Mouse (Mus musculus) testis, adult 2 months (tissue): Measurements from ENCODE around the gene Chd9. TPM values are rescaled to one million over a fixed set of nuclear protein-coding genes. Genes with fewer than 3 reads are reported as not detected.

Experiments used
- H3K27ac ChIP-seq: fragments of 200-500 bp; 2 replicates; pipeline ENCODE4 v1.5.1; 2012; ENCODE audit warnings: low read depth, low read length; ENCODE audit not compliant: control insufficient read depth, insufficient read depth
- H3K27me3 ChIP-seq: fragments of 200-500 bp; 2 replicates; pipeline ENCODE4 v1.6.1; 2012; ENCODE audit warnings: mild to moderate bottlenecking, low read length, moderate library complexity; ENCODE audit not compliant: control insufficient read depth, insufficient read depth
- H3K36me3 ChIP-seq: fragments of 200-500 bp; 2 replicates; pipeline ENCODE4 v1.6.1; 2012; ENCODE audit warnings: mild to moderate bottlenecking, low read length; ENCODE audit not compliant: control insufficient read depth, insufficient read depth
- H3K4me1 ChIP-seq: fragments of 200-500 bp; 2 replicates; pipeline ENCODE4 v1.6.1; 2012; ENCODE audit warnings: low read length; ENCODE audit not compliant: control insufficient read depth, insufficient read depth
- H3K4me3 ChIP-seq: fragments of 200-500 bp; 2 replicates; pipeline ENCODE4 v1.5.1; 2012; ENCODE audit warnings: low read depth, mild to moderate bottlenecking, low read length, moderate library complexity, mixed read lengths; ENCODE audit not compliant: control insufficient read depth
- CTCF ChIP-seq: fragments of 200-500 bp; IDR thresholded peaks from 2 replicates; pipeline ENCODE4 v1.5.1; 2012; ENCODE audit warnings: low read depth, mild to moderate bottlenecking, inconsistent platforms, low read length, moderate library complexity; ENCODE audit not compliant: control insufficient read depth, insufficient read depth, insufficient replicate concordance
- POLR2A ChIP-seq: fragments of 200-500 bp; IDR thresholded peaks from 2 replicates; pipeline ENCODE4 v1.6.1; 2012; ENCODE audit warnings: low read depth, mild to moderate bottlenecking, inconsistent platforms, low read length, moderate library complexity; ENCODE audit not compliant: control insufficient read depth
- polyA plus RNA-seq: library from polyadenylated mRNA; depleted of rRNA; stranded (reverse); fragments of >200 nt; gene quantifications from 2 replicates; pipeline ENCODE4 v1.2.3, GENCODE M21; 2012

Gene Chd9
- polyA plus RNA-seq, 1 experiment, result 14.3 TPM

DNA sequence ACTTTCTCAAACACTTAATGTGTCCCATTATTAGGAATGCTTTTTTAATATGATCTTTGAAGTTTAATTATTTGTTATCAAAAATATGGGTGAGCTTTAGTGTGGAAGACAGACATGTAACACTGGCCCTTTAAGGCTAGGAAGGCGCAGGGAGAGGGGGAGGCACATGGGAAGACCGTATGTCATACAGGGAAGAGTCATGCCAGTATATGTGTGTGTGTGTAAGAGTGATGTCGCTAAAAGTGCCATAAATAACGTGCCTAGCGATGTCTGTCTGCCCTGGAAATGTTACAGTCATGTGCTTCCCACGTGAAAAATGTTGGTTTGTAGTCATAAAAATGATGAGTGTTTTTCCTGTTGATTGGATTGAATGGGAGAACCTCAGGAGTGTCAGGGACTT is 208.8 kb downstream of the Chd9 start:
- TF ChIP-seq POLR2A (no peak), CTCF (no peak)
- no peaks in the 10 kb centered on the region for H3K4me1 ChIP-seq
- no peaks in the 10 kb centered on the region; the same call in 1 of the 2 replicates for H3K36me3 ChIP-seq
- H3K4me3 ChIP-seq, result no peak overlapping the region
- no peak overlapping the region for H3K27ac ChIP-seq
- H3K27me3 ChIP-seq, result no peaks in the 10 kb centered on the region

DNA sequence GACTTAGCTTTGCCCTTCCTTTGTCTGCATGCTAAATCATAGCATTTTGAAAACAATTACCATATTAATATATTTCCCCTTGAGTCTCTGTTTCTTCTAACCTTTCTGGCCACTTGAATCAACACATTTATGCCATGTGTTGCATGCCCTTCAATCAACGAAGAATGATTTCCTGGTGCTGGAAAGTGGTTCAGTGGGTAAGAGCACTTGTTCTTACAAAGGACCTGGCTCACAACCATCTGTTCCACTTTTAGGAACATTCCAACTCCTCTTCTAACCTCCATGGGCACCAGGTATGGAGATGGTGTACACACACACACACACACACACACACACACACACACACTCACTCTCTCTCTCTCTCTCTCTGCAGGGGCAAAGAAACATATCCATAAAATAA is 210.5 kb downstream of the Chd9 start:
- no peaks in the 10 kb centered on the region; the same call in 1 of the 2 replicates for H3K36me3 ChIP-seq
- no peaks in the 10 kb centered on the region for H3K27me3 ChIP-seq
- H3K27ac ChIP-seq, result no peak overlapping the region
- no peak overlapping the region for H3K4me3 ChIP-seq
- TF ChIP-seq CTCF, result no peak
- no peak for TF ChIP-seq POLR2A
- no peaks in the 10 kb centered on the region for H3K4me1 ChIP-seq

DNA sequence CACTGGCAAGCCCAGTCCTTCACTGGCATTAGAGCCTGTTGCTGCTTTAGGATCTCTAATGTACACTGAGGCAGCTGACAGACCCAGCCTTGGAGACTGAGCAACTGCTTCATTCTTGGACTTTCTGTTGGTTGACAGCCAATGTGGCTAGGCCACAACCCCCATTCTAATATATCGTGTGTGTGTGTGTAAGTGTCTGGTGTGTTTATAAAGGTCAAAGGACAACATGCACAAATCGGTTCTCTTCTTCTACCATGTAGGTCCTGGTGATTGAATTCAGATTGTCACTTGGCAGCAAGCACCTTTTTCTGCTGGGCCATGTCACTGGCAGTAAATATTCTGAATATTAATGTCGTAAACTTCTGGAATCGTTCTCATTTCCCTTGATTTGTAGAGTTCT is 218.2 kb downstream of the Chd9 start:
- H3K4me3 ChIP-seq, result no peak overlapping the region
- no peak overlapping the region for H3K27ac ChIP-seq
- TF ChIP-seq CTCF, result no peak
- TF ChIP-seq POLR2A, result no peak
- H3K4me1 ChIP-seq, result no peaks in the 10 kb centered on the region
- H3K36me3 ChIP-seq, result no peaks in the 10 kb centered on the region; the same call in 1 of the 2 replicates
- no peaks in the 10 kb centered on the region for H3K27me3 ChIP-seq

DNA sequence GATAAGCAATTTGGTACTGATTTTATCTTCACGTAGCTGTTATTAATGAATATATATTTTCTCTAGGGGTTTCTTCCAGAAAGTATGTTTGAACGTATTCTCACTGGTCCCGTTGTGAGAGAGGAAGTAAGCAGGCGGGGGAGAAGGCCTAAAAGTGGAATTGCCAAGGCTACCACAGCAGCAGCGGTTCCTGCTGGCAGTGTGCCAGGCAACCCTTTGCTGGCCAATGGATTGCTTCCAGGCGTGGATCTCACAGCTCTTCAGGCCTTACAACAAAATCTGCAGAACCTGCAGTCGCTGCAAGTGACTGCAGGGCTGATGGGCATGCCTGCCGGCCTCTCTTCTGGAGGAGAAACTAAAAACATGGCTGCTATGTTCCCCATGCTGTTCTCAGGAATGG is 222.9 kb downstream of the Chd9 start:
- Histone ChIP-seq H3K27ac (no peak overlapping the region), H3K27me3 (no peaks in the 10 kb centered on the region), H3K4me1 (no peaks in the 10 kb centered on the region), H3K36me3 (no peaks in the 10 kb centered on the region; the same call in 1 of the 2 replicates), H3K4me3 (no peak overlapping the region)
- no peak for TF ChIP-seq POLR2A
- TF ChIP-seq CTCF, result no peak

DNA sequence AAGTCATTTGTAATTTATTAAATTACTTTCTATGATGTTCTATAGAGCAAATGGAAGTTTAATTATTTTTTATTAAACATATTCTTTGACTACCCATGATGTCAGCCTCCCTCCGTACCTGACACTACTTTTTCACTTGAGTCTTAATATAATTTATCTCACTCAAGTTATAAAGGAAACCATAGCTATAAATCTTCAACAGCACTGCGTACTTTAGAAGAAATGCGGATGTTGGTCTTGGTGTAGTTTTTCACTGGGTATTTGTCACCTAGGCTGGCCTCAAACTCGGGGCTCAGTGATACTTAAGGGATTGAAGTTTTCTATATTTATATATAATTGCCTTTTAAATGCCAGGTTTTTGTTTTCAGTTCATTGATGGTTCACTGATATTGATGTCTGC is 226.3 kb downstream of the Chd9 start:
- Histone ChIP-seq H3K4me3 (no peak overlapping the region), H3K27me3 (no peaks in the 10 kb centered on the region), H3K36me3 (no peaks in the 10 kb centered on the region; the same call in 1 of the 2 replicates), H3K4me1 (no peaks in the 10 kb centered on the region), H3K27ac (no peak overlapping the region)
- no peak for TF ChIP-seq POLR2A
- TF ChIP-seq CTCF, result no peak

DNA sequence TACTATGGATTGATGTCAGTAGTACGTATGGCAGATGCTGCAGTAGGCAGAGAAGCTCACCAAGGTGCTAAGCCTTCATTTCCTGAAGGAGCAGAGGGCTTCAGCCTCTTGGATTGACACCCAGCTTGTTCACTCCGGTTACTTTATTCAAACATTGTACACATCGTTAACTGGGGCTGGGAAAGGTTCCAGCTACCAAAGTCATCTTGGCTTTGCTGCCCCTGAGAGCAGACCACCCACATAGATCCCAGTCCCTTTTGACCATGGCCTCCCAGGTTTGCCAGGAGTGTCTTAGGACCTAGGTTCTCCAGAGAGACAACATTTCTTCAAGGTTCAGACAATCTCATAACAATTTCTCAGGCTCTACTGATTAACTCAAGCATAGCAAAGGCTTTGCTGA is 228.7 kb downstream of the Chd9 start:
- Histone ChIP-seq H3K27ac (no peak overlapping the region), H3K4me3 (no peak overlapping the region), H3K36me3 (no peaks in the 10 kb centered on the region), H3K27me3 (no peaks in the 10 kb centered on the region), H3K4me1 (peaks cover 7% of the 10 kb centered on the region)
- TF ChIP-seq POLR2A, result no peak
- no peak for TF ChIP-seq CTCF

DNA sequence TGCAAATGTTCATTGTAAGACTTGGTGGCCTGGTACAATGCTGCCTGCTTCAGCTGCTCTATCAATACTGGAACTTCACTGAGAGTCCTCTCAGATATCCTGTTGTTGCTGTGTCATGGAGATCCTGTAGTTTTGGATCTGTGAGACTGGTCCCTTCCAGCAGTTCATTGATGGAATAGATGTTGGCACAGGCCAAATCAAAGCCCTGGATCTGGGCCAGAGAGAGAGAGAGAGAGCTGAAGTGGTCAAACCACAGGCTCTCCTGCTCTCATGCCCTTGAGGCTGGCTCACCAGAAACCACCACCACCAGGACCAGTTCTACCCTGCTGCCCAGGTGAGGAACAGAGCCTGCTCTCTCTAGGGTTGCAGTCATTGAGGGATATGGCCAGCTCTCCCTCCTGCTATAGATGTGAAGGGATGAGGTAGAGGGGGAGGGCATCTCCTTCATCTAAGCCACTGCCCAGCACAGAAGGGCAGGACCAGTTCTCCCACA is 231.0 kb downstream of the Chd9 start:
- H3K27me3 ChIP-seq, result no peaks in the 10 kb centered on the region
- no peak overlapping the region for H3K4me3 ChIP-seq
- TF ChIP-seq CTCF, result no peak
- no peak for TF ChIP-seq POLR2A

More for the DNA sequence above, 231.0 kb downstream of the Chd9 start:
- Histone ChIP-seq H3K27ac (no peak overlapping the region), H3K36me3 (no peaks in the 10 kb centered on the region), H3K4me1 (peaks cover 7% of the 10 kb centered on the region)
